Mouse (Mus musculus) E14TG2a.4 (cell line): Measurements from ENCODE around the gene Adcyap1r1.

Source experiments
- H3K27me3 ChIP-seq: 2 replicates; pipeline ENCODE4 v1.6.1; 2014; ENCODE audit warnings: low read length, control low read depth; ENCODE audit not compliant: insufficient read depth
- H3K36me3 ChIP-seq: 2 replicates; pipeline ENCODE4 v1.6.1; 2014; ENCODE audit warnings: low read length, control low read depth; ENCODE audit not compliant: insufficient read depth
- H3K4me1 ChIP-seq: replicated peaks from 2 replicates; pipeline ENCODE4 v1.6.1; 2014; ENCODE audit warnings: low read depth, low read length, control low read depth
- H3K4me3 ChIP-seq: replicated peaks from 2 replicates; pipeline ENCODE4 v1.5.1; 2014; ENCODE audit warnings: mild to moderate bottlenecking, low read length
- H3K9me3 ChIP-seq: 2 replicates; pipeline ENCODE4 v1.6.1; 2014; ENCODE audit warnings: low read length, control low read depth
- CTCF ChIP-seq: conservative IDR thresholded peaks from 2 replicates; pipeline ENCODE4 v1.5.1; 2014; ENCODE audit warnings: low read length
- NANOG ChIP-seq: IDR thresholded peaks from 2 replicates; pipeline ENCODE4 v1.6.1; 2014; ENCODE audit warnings: borderline replicate concordance, low read length, mixed read lengths
- POU5F1 ChIP-seq: IDR thresholded peaks from 2 replicates; pipeline ENCODE4 v1.6.1; 2014; ENCODE audit warnings: low read length, borderline replicate concordance

Adcyap1r1 gene

GRCm38 (mm10) chr6:55438837-55439236 lies 12.9 kb upstream of the Adcyap1r1 start:
- Histone ChIP-seq H3K36me3 (no peaks in the 10 kb centered on the region), H3K4me1 (no peaks in the 10 kb centered on the region), H3K27me3 (peaks cover 29% of the 10 kb centered on the region), H3K4me3 (no peak overlapping the region), H3K9me3 (no peaks in the 10 kb centered on the region)
- TF ChIP-seq POU5F1 (no peak), NANOG (no peak), CTCF (no peak)

DNA sequence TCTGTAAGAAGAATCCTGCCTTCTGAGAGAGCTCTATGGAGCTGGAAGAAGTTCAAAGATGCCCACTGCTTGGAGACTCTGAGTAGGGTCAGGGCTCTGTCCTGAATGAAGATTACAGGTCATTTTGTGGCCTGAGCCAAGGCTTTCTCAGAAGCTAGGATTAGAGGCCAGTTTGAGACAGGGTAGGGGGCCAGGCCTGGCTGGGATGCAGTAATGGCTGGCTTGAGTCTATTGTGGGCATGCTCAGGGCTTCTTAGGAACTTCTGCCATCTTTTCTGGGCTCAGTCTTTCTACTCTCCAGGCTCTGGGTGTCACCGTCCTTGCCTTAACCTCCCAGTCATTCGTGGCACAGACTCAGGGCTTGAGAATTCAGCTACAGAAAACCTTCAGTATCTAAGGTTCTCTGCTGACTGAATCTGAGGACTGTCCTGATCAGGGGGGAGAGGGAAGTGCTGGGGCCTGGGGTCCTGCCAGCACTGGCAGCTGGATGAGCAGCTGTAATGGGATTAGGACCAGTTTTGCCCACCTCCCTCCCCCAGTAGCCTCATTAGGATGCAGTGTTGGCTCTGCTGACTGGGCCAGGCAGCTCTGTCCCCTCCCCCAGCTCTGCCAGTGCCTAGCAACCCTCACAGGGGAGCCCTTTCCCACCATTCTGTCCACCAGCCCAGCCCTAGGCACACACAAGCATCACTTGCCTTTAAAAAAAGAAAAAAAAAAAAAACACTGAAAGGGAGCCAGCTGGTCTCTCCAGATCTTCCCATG lies 7.7 kb upstream of the Adcyap1r1 start:
- H3K4me3 ChIP-seq: no peak overlapping the region
- H3K4me1 ChIP-seq: no peaks in the 10 kb centered on the region
- TF ChIP-seq POU5F1: no peak
- TF ChIP-seq CTCF: no peak
- no peak for TF ChIP-seq NANOG
- no peaks in the 10 kb centered on the region for H3K36me3 ChIP-seq
- H3K27me3 ChIP-seq: peaks cover 46% of the 10 kb centered on the region
- no peaks in the 10 kb centered on the region for H3K9me3 ChIP-seq

DNA sequence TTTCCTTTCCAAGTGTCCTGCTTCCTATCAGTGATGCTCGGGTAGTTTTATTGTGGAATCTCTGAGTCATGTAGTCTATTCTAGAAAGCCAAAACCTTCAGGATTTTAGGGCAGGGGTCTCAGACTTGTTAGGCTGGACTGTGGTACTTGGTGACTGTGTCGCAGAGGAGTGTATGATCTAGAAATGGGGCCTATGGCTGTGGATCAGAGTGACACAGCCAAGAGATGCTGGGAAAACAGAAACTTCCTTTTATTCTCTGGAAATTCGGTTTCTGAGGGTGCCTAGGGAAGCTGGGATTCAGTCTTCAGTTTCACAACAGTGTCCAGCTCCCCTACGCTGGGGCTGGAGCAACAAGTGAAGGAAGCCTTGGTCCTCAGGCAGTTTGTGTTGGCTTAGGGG lies 7.1 kb upstream of the Adcyap1r1 start:
- no peaks in the 10 kb centered on the region for H3K36me3 ChIP-seq
- H3K4me1 ChIP-seq: no peaks in the 10 kb centered on the region
- H3K27me3 ChIP-seq: peaks cover 52% of the 10 kb centered on the region
- no peaks in the 10 kb centered on the region for H3K9me3 ChIP-seq
- H3K4me3 ChIP-seq: no peak overlapping the region
- TF ChIP-seq NANOG (no peak), POU5F1 (no peak), CTCF (no peak)

GRCm38 (mm10) chr6:55448199-55448598 lies 3.6 kb upstream of the Adcyap1r1 start:
- peaks cover 12% of the 10 kb centered on the region for H3K4me1 ChIP-seq
- H3K9me3 ChIP-seq: no peaks in the 10 kb centered on the region
- TF ChIP-seq POU5F1 (no peak), CTCF (no peak), NANOG (no peak)
- no peaks in the 10 kb centered on the region for H3K36me3 ChIP-seq
- H3K4me3 ChIP-seq: no peak overlapping the region
- peaks cover 67% of the 10 kb centered on the region for H3K27me3 ChIP-seq

- Histone ChIP-seq H3K27me3 (peaks cover 70% of the 10 kb centered on the region), H3K4me1 (peaks cover 13% of the 10 kb centered on the region), H3K4me3 (no peak overlapping the region), H3K36me3 (no peaks in the 10 kb centered on the region), H3K9me3 (no peaks in the 10 kb centered on the region)
- TF ChIP-seq NANOG: no peak
- no peak for TF ChIP-seq POU5F1
- TF ChIP-seq CTCF: no peak
Measured at GRCm38 (mm10) chr6:55448976-55449678, 2.7 kb upstream of the Adcyap1r1 start.

- TF ChIP-seq POU5F1: no peak
- no peak for TF ChIP-seq NANOG
- TF ChIP-seq CTCF: no peak
- peaks cover 94% of the 10 kb centered on the region for H3K27me3 ChIP-seq
- H3K36me3 ChIP-seq: no peaks in the 10 kb centered on the region
- peak overlapping the region; percentile 85 for H3K4me3 ChIP-seq
- H3K4me1 ChIP-seq: peaks cover 13% of the 10 kb centered on the region
- no peaks in the 10 kb centered on the region for H3K9me3 ChIP-seq
Measured at GRCm38 (mm10) chr6:55452381-55452780, 603 bp downstream of the Adcyap1r1 start.

GRCm38 (mm10) chr6:55453548-55453947 lies 1.8 kb downstream of the Adcyap1r1 start:
- H3K27me3 ChIP-seq: peaks cover 87% of the 10 kb centered on the region
- H3K4me1 ChIP-seq: peaks cover 13% of the 10 kb centered on the region

GRCm38 (mm10) chr6:55455641-55456040 lies 3.9 kb downstream of the Adcyap1r1 start:
- peaks cover 19% of the 10 kb centered on the region for H3K4me1 ChIP-seq
- H3K4me3 ChIP-seq: no peak overlapping the region
- TF ChIP-seq POU5F1: no peak
- H3K9me3 ChIP-seq: no peaks in the 10 kb centered on the region
- peaks cover 67% of the 10 kb centered on the region for H3K27me3 ChIP-seq
- H3K36me3 ChIP-seq: no peaks in the 10 kb centered on the region

More at GRCm38 (mm10) chr6:55453548-55453947, 1.8 kb downstream of the Adcyap1r1 start:
- Histone ChIP-seq H3K9me3 (no peaks in the 10 kb centered on the region), H3K4me3 (no peak overlapping the region), H3K36me3 (no peaks in the 10 kb centered on the region)
- TF ChIP-seq NANOG: no peak
- TF ChIP-seq CTCF: no peak

GRCm38 (mm10) chr6:55457727-55458126 lies 5.9 kb downstream of the Adcyap1r1 start:
- H3K36me3 ChIP-seq: no peaks in the 10 kb centered on the region
- H3K27me3 ChIP-seq: peaks cover 52% of the 10 kb centered on the region
- no peak overlapping the region for H3K4me3 ChIP-seq
- H3K4me1 ChIP-seq: peaks cover 12% of the 10 kb centered on the region
- no peaks in the 10 kb centered on the region for H3K9me3 ChIP-seq
- no peak for TF ChIP-seq NANOG
